Mouse (Mus musculus) small intestine, adult 2 months (tissue): ENCODE results near the gene Rassf3. TPM values are rescaled to one million over a fixed set of nuclear protein-coding genes. Genes with fewer than 3 reads are reported as not detected.
A peak's percentile ranks its signal among the peaks of the same experiment; 100 is the strongest.

Experiments used
- H3K27ac ChIP-seq: fragments of 200-500 bp; 2 replicates; pipeline ENCODE4 v1.5.1; 2012; ENCODE audit warnings: low read depth, low read length, control low read depth, inconsistent platforms; ENCODE audit not compliant: insufficient read depth
- H3K27me3 ChIP-seq: fragments of 200-500 bp; 2 replicates; pipeline ENCODE4 v1.6.1; 2012; ENCODE audit warnings: mild to moderate bottlenecking, moderate library complexity, low read length, inconsistent platforms; ENCODE audit not compliant: control insufficient read depth, insufficient read depth
- H3K36me3 ChIP-seq: fragments of 200-500 bp; 2 replicates; pipeline ENCODE4 v1.6.1; 2012; ENCODE audit warnings: mild to moderate bottlenecking, low read length, control low read depth, inconsistent platforms; ENCODE audit not compliant: control insufficient read depth, insufficient read depth
- H3K4me1 ChIP-seq: fragments of 200-500 bp; 2 replicates; pipeline ENCODE4 v1.6.1; 2012; ENCODE audit warnings: low read length, inconsistent platforms, mixed read lengths; ENCODE audit not compliant: control insufficient read depth, insufficient read depth, insufficient read length
- H3K4me3 ChIP-seq: fragments of 200-500 bp; 2 replicates; pipeline ENCODE4 v1.5.1; 2012; ENCODE audit warnings: low read depth, mild to moderate bottlenecking, control low read depth, inconsistent platforms, low read length, moderate library complexity
- CTCF ChIP-seq: fragments of 200-500 bp; IDR thresholded peaks from 2 replicates; pipeline ENCODE4 v1.5.1; 2012; ENCODE audit warnings: low read depth, mild to moderate bottlenecking, control low read depth, inconsistent platforms, low read length, moderate library complexity, mixed read lengths; ENCODE audit not compliant: insufficient replicate concordance, insufficient read length; ENCODE audit errors: extremely low read depth
- POLR2A ChIP-seq: fragments of 200-500 bp; IDR thresholded peaks from 2 replicates; pipeline ENCODE4 v1.6.1; 2012; ENCODE audit warnings: low read depth, mild to moderate bottlenecking, control low read depth, inconsistent platforms, low read length, moderate library complexity
- WGBS: fragments of 180-500 bp; shearing (Covaris S2); methylation state at CpG from one replicate; pipeline ENCODE4 v1.1.7; 2018; 5-methylcytosine and 5-hydroxymethylcytosine counted together
- polyA plus RNA-seq: library from polyadenylated mRNA; depleted of rRNA; stranded (reverse); fragments of >200 nt; gene quantifications from 2 replicates; pipeline ENCODE4 v1.2.3, GENCODE M21; 2012

Gene Rassf3
- polyA plus RNA-seq, 1 experiment = 25.8 TPM

DNA sequence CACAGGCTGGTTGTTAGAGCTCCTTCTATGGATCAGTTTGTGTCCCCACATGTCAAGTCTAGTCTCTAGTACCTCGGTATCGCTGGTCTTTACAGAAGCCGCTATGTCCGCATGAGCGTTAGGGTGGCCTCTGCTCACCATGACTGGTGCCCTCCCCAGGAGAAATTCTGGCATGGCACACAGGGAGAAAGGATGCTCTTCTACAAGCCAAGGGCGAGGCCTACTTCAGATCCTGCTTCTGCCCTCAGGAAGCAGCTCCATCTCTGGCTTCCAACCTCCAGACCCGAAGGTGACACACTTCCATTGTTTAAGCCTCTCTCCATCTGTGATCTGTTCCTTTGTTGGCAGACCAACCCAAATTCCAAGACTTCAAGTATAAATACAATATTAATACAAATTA lies 31.9 kb downstream of the Rassf3 start:
- TF ChIP-seq POLR2A = no peak
- no peak for TF ChIP-seq CTCF
- H3K4me1 ChIP-seq = peaks cover 13% of the 10 kb centered on the region
- no peaks in the 10 kb centered on the region for H3K27me3 ChIP-seq
- 0 out of 2 replicates have a peak, but pooled peaks cover 1% of the 10 kb centered on the region for H3K36me3 ChIP-seq
- H3K27ac ChIP-seq = no peak overlapping the region
- H3K4me3 ChIP-seq = no peak overlapping the region
- WGBS = 89% methylated on average over 7 of the region's 7 CpGs

- Histone ChIP-seq H3K4me1 (peaks cover 16% of the 10 kb centered on the region), H3K27ac (no peak overlapping the region), H3K27me3 (no peaks in the 10 kb centered on the region), H3K4me3 (no peak overlapping the region), H3K36me3 (0 out of 2 replicates have a peak, but pooled peaks cover 1% of the 10 kb centered on the region)
- WGBS = 81% methylated on average over 9 of the region's 9 CpGs
- TF ChIP-seq POLR2A = no peak
These were observed 32.4 kb downstream of the Rassf3 start for GRCm38 (mm10) chr10:121443791-121444190.

GRCm38 (mm10) chr10:121439310-121439731 lies 36.8 kb downstream of the Rassf3 start:
- Histone ChIP-seq H3K36me3 (0 out of 2 replicates have a peak, but pooled peaks cover 1% of the 10 kb centered on the region), H3K27me3 (no peaks in the 10 kb centered on the region), H3K27ac (peak overlapping the region; percentile 77), H3K4me3 (no peak overlapping the region), H3K4me1 (peaks cover 19% of the 10 kb centered on the region)
- TF ChIP-seq POLR2A (no peak), CTCF (no peak)
- WGBS = 41% methylated on average over 12 of the region's 12 CpGs

- no peaks in the 10 kb centered on the region for H3K36me3 ChIP-seq
- no peak overlapping the region for H3K4me3 ChIP-seq
- no peaks in the 10 kb centered on the region for H3K27me3 ChIP-seq
- TF ChIP-seq CTCF (no peak), POLR2A (no peak)
- WGBS = 74% methylated on average over 8 of the region's 8 CpGs
- no peak overlapping the region for H3K27ac ChIP-seq
- H3K4me1 ChIP-seq = peaks cover 18% of the 10 kb centered on the region
These were observed 38.0 kb downstream of the Rassf3 start for GRCm38 (mm10) chr10:121438109-121438508.

- Histone ChIP-seq H3K4me3 (no peak overlapping the region), H3K36me3 (no peaks in the 10 kb centered on the region), H3K4me1 (peaks cover 26% of the 10 kb centered on the region), H3K27me3 (no peaks in the 10 kb centered on the region), H3K27ac (no peak overlapping the region)
- TF ChIP-seq CTCF (no peak), POLR2A (no peak)
- 65% methylated on average over 4 of the region's 4 CpGs for WGBS
These were observed 39.5 kb downstream of the Rassf3 start for GRCm38 (mm10) chr10:121436693-121437092.

- 60% methylated on average over 8 of the region's 8 CpGs for WGBS
- H3K4me3 ChIP-seq = no peak overlapping the region
- no peak overlapping the region for H3K27ac ChIP-seq
- TF ChIP-seq POLR2A = no peak
- TF ChIP-seq CTCF = no peak
- peaks cover 28% of the 10 kb centered on the region for H3K4me1 ChIP-seq
- no peaks in the 10 kb centered on the region for H3K36me3 ChIP-seq
- no peaks in the 10 kb centered on the region for H3K27me3 ChIP-seq
These were observed 39.9 kb downstream of the Rassf3 start for GRCm38 (mm10) chr10:121436258-121436645.

GRCm38 (mm10) chr10:121435546-121436257 lies 40.4 kb downstream of the Rassf3 start:
- WGBS = 76% methylated on average over 28 of the region's 28 CpGs
- H3K27me3 ChIP-seq = no peaks in the 10 kb centered on the region
- no peak overlapping the region for H3K4me3 ChIP-seq
- H3K36me3 ChIP-seq = no peaks in the 10 kb centered on the region
- TF ChIP-seq CTCF = no peak
- H3K4me1 ChIP-seq = peaks cover 34% of the 10 kb centered on the region
- no peak overlapping the region for H3K27ac ChIP-seq
